14 mouse cellular contexts compared by ENCODE assay signal in the genomic region with DNA sequence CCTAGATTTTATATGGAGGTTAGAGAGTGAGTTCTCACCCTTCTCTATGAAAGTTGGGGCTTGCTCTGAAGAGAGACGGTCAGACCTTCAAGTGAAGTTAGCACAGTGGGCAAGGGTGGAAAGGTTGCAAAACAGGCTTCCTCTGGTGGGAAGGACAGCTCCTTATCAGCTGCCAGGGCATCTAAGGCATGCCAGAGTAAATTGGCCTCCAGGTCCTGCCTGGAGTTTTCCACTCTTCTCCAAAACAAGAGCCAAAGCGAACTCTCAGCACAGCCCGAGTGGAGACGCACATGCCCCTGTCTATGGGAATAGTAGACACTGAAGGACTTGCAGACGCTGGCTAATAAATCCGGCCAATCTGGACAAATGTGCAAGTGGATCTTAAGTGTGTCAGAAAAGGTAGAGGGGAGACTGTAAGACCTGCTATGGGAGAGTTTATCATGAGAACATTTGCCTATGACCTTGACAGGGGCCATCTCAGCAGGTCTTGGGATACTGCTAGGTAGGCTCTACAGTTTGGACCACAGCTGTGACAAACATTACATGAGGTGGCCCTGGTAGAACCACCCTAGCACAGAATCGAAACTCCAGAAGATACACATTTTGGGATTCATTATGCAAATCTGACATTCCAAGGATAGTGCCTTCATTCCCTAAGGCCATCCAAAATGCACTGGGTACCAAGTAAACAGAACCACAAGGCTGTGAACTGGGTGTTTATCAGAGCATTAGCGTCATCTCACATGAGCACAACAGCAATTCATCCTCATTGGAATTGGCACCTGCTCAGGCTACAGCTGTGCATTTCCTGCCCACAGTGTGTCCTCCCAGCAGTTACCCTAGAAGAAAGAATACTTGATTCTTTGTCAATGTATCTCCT. TPM values are rescaled to one million over a fixed set of nuclear protein-coding genes. Genes with fewer than 3 reads are reported as not detected.
DNase-seq lines count a peak whose midpoint lies in the region; ATAC-seq and TF ChIP-seq lines count a peak whose summit lies in the region.
"Had no signal": no experiment of that assay in that cellular context is flagged by ENCODE, and none has a peak within 500 bp of the region (broad histone marks: within the 10 kb centered on the region; RNA-seq: fewer than 3 reads in every experiment).

No protein-coding gene starts in this region.

- no peak overlapping the region for H3K27ac ChIP-seq in gastrocnemius, adult 2 months
- H3K27ac ChIP-seq in lung, embryonic 14.5 days (ENCODE audit: low read depth): no peak overlapping the region
- no peak overlapping the region for H3K27ac ChIP-seq in midbrain, embryonic 16.5 days (ENCODE audit: low read length)
- H3K27ac ChIP-seq: liver, embryonic 13.5 days had no signal

- peak; percentile 11; the same call in 1 of the 2 replicates for ATAC-seq in lung, embryonic 14.5 days (ENCODE audit: insufficient read depth)
- peak; percentile 32; the same call in 1 of the 2 replicates for ATAC-seq in midbrain, embryonic 16.5 days
- no peak for ATAC-seq in monocyte, adult 5-6 weeks (replicated peaks; ENCODE audit: insufficient number of reproducible peaks, low FRiP score, low TSS enrichment, poor library complexity, severe bottlenecking)
- ATAC-seq: CD4-positive, CD25-positive, alpha-beta regulatory T cell, adult 4 months had no signal

- 81% methylated on average over 8 of the region's 8 CpGs for WGBS in lung, embryonic 14.5 days
- WGBS in midbrain, embryonic 16.5 days: 88% methylated on average over 8 of the region's 8 CpGs

- no peaks in the 10 kb centered on the region for H3K4me1 ChIP-seq in lung, embryonic 14.5 days (ENCODE audit: insufficient read depth)
- no peaks in the 10 kb centered on the region for H3K4me1 ChIP-seq in midbrain, embryonic 16.5 days (ENCODE audit: control insufficient read depth, insufficient read depth, low read length)
- H3K4me1 ChIP-seq: liver, embryonic 13.5 days had no signal

- peaks cover 56% of the 10 kb centered on the region for H3K36me3 ChIP-seq in lung, embryonic 14.5 days (ENCODE audit: insufficient read depth)
- H3K36me3 ChIP-seq in midbrain, embryonic 16.5 days (ENCODE audit: control insufficient read depth, insufficient read depth, low read length): peaks cover 29% of the 10 kb centered on the region

- no peak for TF ChIP-seq CTCF in gastrocnemius, adult 2 months (IDR thresholded peaks at IDR 0.05)
- no peak for TF ChIP-seq CTCF in lung, embryonic 14.5 days (IDR thresholded peaks at IDR 0.05; ENCODE audit: low read depth)

- no peak overlapping the region for H3K4me2 ChIP-seq in lung, embryonic 14.5 days
- H3K4me2 ChIP-seq in midbrain, embryonic 16.5 days (ENCODE audit: low read length): no peak overlapping the region
- H3K4me2 ChIP-seq: liver, embryonic 13.5 days had no signal

- H3K27me3 ChIP-seq in lung, embryonic 14.5 days (ENCODE audit: insufficient read depth, low read length): no peaks in the 10 kb centered on the region
- H3K27me3 ChIP-seq in midbrain, embryonic 16.5 days (ENCODE audit: control insufficient read depth, insufficient read depth, low read depth, low read length): no peaks in the 10 kb centered on the region
- H3K27me3 ChIP-seq: liver, embryonic 13.5 days had no signal

- H3K4me3 ChIP-seq in gastrocnemius, adult 2 months: no peak overlapping the region
- H3K4me3 ChIP-seq in lung, embryonic 14.5 days (ENCODE audit: low read depth, low read length): no peak overlapping the region
- no peak overlapping the region for H3K4me3 ChIP-seq in midbrain, embryonic 16.5 days (ENCODE audit: low read depth, low read length)
- H3K4me3 ChIP-seq: liver, embryonic 13.5 days had no signal

- H3K9me3 ChIP-seq in lung, embryonic 14.5 days (ENCODE audit: low read depth, low read length): no peaks in the 10 kb centered on the region
- H3K9me3 ChIP-seq in midbrain, embryonic 16.5 days (replicated peaks; ENCODE audit: control insufficient read depth, low read length, poor library complexity, severe bottlenecking): no peaks in the 10 kb centered on the region
- H3K9me3 ChIP-seq: liver, embryonic 13.5 days had no signal

- DNase-seq in gastrocnemius, adult 2 months: peak; percentile 21
- no peak for DNase-seq in gastrocnemius, postnatal 14 days
- no peak for DNase-seq in lung, embryonic 14.5 days
- no peak for DNase-seq in lung, postnatal 14 days
- DNase-seq in brain, adult 2 months (ENCODE audit: low read depth, low spot score): peak; percentile 32
- no peak for DNase-seq in frontal cortex, postnatal 14 days (ENCODE audit: low spot score in 2 of 2)
- DNase-seq: cerebellum, adult 11 months; heart, postnatal 14 days; liver, embryonic 13.5 days; right cerebral cortex, postnatal 4 days; thymus, adult 2 months had no signal

- intact Hi-C loops in gastrocnemius, adult 2 months (cut with DNase I): no loop called here
- intact Hi-C loops in gastrocnemius, postnatal 14 days (cut with DNase I; ENCODE audit: low total_unique reads): no loop called here

- no peak overlapping the region for H3K9ac ChIP-seq in lung, embryonic 14.5 days
- no peak overlapping the region for H3K9ac ChIP-seq in midbrain, embryonic 16.5 days (ENCODE audit: low read depth, low read length)
- H3K9ac ChIP-seq: liver, embryonic 13.5 days had no signal

RNA-seq across cellular contexts. Expression of a gene that starts 19.4 kb away (rescaled TPM):
- 10 to 100 TPM; 23.6 to 31.9 TPM for total RNA-seq in gastrocnemius, adult 2 months (2021)
- 10 to 100 TPM; 32.3 to 49.3 TPM for total RNA-seq in gastrocnemius, postnatal 14 days (2021)
- 126 and 142 TPM in 2 replicates for polyA plus RNA-seq in lung, embryonic 14.5 days (2014; fragmentation: Nextera tagmentation; extraction: Ambion mirVana)
- 635 and 644 TPM in 2 replicates for polyA plus RNA-seq in midbrain, embryonic 16.5 days (2015; fragmentation: Nextera tagmentation; extraction: Ambion mirVana)
- total RNA-seq in monocyte, adult 5-6 weeks (2017): 42.9 to 60.0 TPM (median 53.2 TPM) in 3 replicates

RNA-seq across cellular contexts. Expression of a gene that starts 46.1 kb away (rescaled TPM):
- total RNA-seq in gastrocnemius, adult 2 months (2021): 1 to 10 TPM in 1 of 2 experiments, under 1 TPM in 1; 0.82 to 1.6 TPM
- total RNA-seq in gastrocnemius, postnatal 14 days (2021): 1 to 10 TPM; 1.3 to 1.7 TPM
- 0.91 and 0.93 TPM in 2 replicates for polyA plus RNA-seq in lung, embryonic 14.5 days (2014; fragmentation: Nextera tagmentation; extraction: Ambion mirVana)
- 5.5 and 7.0 TPM in 2 replicates for polyA plus RNA-seq in midbrain, embryonic 16.5 days (2015; fragmentation: Nextera tagmentation; extraction: Ambion mirVana)
- 0.10 TPM in 2 of 3 replicates, not detected in the other for total RNA-seq in monocyte, adult 5-6 weeks (2017)

Comparison
In these comparisons a context has a peak if more than half of its experiments do, and no peak if none do; other contexts are left out.
1. DNase-seq: peak in gastrocnemius, adult 2 months (single experiment) and brain, adult 2 months (single experiment); none in gastrocnemius, postnatal 14 days (single experiment), lung, embryonic 14.5 days (single experiment), lung, postnatal 14 days (single experiment) and frontal cortex, postnatal 14 days (0 of 2).